Mouse (Mus musculus) heart, adult 18-20 months (tissue): ENCODE measurements around the gene Ormdl3. TPM values are rescaled to one million over a fixed set of nuclear protein-coding genes. Genes with fewer than 3 reads are reported as not detected.

Experiments
- DNase-seq, 2 experiments: peaks; one replicate each; pipeline ENCODE4 v3.0.0; 2021 to 2022; ENCODE audit warnings: mixed read lengths in 1 of 2
- total RNA-seq, 2 experiments: library from RNA; stranded (reverse); gene quantifications; 2 replicates each; pipeline ENCODE4 v1.2.3; 2021

Gene Ormdl3
- total RNA-seq, 2 experiments from 2014 or later: 42.6 to 47.5 TPM

- DNase-seq: peak; percentile 88 to 91
Observed at GRCm38 (mm10) chr11:98550975-98551828, 36.0 kb downstream of the Ormdl3 start, which contains the start of gene Zpbp2. Zpbp2 (plus strand) TSS chr11:98551097.

GRCm38 (mm10) chr11:98550311-98550974, 36.7 kb downstream of the Ormdl3 start:
- DNase-seq: no peak

- no peak for DNase-seq
Observed at GRCm38 (mm10) chr11:98549363-98549762, 37.8 kb downstream of the Ormdl3 start.

GRCm38 (mm10) chr11:98547308-98547693, 39.9 kb downstream of the Ormdl3 start:
- no peak for DNase-seq

- no peak for DNase-seq
Observed at GRCm38 (mm10) chr11:98546529-98547307, 40.5 kb downstream of the Ormdl3 start.

- DNase-seq: peak; percentile 25 to 36
Observed at GRCm38 (mm10) chr11:98545711-98546231, 41.4 kb downstream of the Ormdl3 start, which contains the start of gene Ikzf3. Ikzf3 (minus strand) TSS chr11:98546031.

GRCm38 (mm10) chr11:98544890-98545677, 42.1 kb downstream of the Ormdl3 start:
- DNase-seq: no peak

- no peak for DNase-seq
Observed at GRCm38 (mm10) chr11:98543414-98543813, 43.8 kb downstream of the Ormdl3 start.

- DNase-seq: no peak
Observed at GRCm38 (mm10) chr11:98542553-98542952, 44.6 kb downstream of the Ormdl3 start.

GRCm38 (mm10) chr11:98540319-98540718, 46.8 kb downstream of the Ormdl3 start:
- DNase-seq: no peak

GRCm38 (mm10) chr11:98537480-98538034, 49.6 kb downstream of the Ormdl3 start:
- no peak for DNase-seq

Other genes with a start within 250 kb of the Ormdl3 start
- 1 to 10 TPM; 4.3 to 5.1 TPM for gene Ppp1r1b, start 239.0 kb downstream of the Ormdl3 start, total RNA-seq
- gene Stard3, start 229.0 kb downstream of the Ormdl3 start, total RNA-seq: 10 to 100 TPM; 15.8 to 20.6 TPM
- 1,000 to 10,000 TPM; 1,636 to 2,096 TPM for gene Tcap, start 203.6 kb downstream of the Ormdl3 start, total RNA-seq
- under 1 TPM; 0.84 to 0.90 TPM for gene Pnmt, start 200.9 kb downstream of the Ormdl3 start, total RNA-seq
- 1 to 10 TPM; 8.1 to 9.1 TPM for gene Pgap3, start 186.9 kb downstream of the Ormdl3 start, total RNA-seq
- 1 to 10 TPM; 5.6 to 5.9 TPM for gene Erbb2, start 174.9 kb downstream of the Ormdl3 start, total RNA-seq
- 10 to 100 TPM; 63.9 to 65.9 TPM for gene Mien1, start 148.4 kb downstream of the Ormdl3 start, total RNA-seq
- gene Grb7, start 141.0 kb downstream of the Ormdl3 start, total RNA-seq: under 1 TPM; 0.21 to 0.30 TPM
- gene Ikzf3, start 41.3 kb downstream of the Ormdl3 start, total RNA-seq: 1 to 10 TPM in 1 of 2 experiments, under 1 TPM in 1; 0.89 to 5.0 TPM
- not detected for gene Zpbp2, start 36.3 kb downstream of the Ormdl3 start, total RNA-seq
- gene Lrrc3c, start 10.9 kb upstream of the Ormdl3 start, total RNA-seq: not detected
- gene Gm12355, start 38.3 kb upstream of the Ormdl3 start, total RNA-seq: 10 to 100 TPM in 1 of 2 experiments, 1 to 10 TPM in 1; 6.6 to 10.4 TPM
- gene Gsdma3, start 39.0 kb upstream of the Ormdl3 start, total RNA-seq: 1 to 10 TPM; 3.0 to 3.1 TPM
- gene Gsdma2, start 59.4 kb upstream of the Ormdl3 start, total RNA-seq: not detected
- gene Gsdma, start 77.0 kb upstream of the Ormdl3 start, total RNA-seq: under 1 TPM; 0.10 TPM
- gene Psmd3, start 95.2 kb upstream of the Ormdl3 start, total RNA-seq: 100 to 1,000 TPM in 1 of 2 experiments, 10 to 100 TPM in 1; 99.2 to 107 TPM
- not detected for gene Csf3, start 113.9 kb upstream of the Ormdl3 start, total RNA-seq
- 10 to 100 TPM; 42.0 to 44.2 TPM for gene Med24, start 142.1 kb upstream of the Ormdl3 start, total RNA-seq
- 100 to 1,000 TPM in 1 of 2 experiments, 10 to 100 TPM in 1; 99.7 to 103 TPM for gene Thra, start 153.3 kb upstream of the Ormdl3 start, total RNA-seq
- 10 to 100 TPM; 54.2 to 67.6 TPM for gene Nr1d1, start 188.0 kb upstream of the Ormdl3 start, total RNA-seq
- 10 to 100 TPM; 71.7 to 73.3 TPM for gene Msl1, start 208.1 kb upstream of the Ormdl3 start, total RNA-seq
- 10 to 100 TPM; 17.2 to 19.3 TPM for gene Casc3, start 217.5 kb upstream of the Ormdl3 start, total RNA-seq
- gene Rapgefl1, start 249.4 kb upstream of the Ormdl3 start, total RNA-seq: under 1 TPM; 0.72 to 0.82 TPM